Mouse (Mus musculus): ENCODE data around the gene Fem1b.

DNA sequence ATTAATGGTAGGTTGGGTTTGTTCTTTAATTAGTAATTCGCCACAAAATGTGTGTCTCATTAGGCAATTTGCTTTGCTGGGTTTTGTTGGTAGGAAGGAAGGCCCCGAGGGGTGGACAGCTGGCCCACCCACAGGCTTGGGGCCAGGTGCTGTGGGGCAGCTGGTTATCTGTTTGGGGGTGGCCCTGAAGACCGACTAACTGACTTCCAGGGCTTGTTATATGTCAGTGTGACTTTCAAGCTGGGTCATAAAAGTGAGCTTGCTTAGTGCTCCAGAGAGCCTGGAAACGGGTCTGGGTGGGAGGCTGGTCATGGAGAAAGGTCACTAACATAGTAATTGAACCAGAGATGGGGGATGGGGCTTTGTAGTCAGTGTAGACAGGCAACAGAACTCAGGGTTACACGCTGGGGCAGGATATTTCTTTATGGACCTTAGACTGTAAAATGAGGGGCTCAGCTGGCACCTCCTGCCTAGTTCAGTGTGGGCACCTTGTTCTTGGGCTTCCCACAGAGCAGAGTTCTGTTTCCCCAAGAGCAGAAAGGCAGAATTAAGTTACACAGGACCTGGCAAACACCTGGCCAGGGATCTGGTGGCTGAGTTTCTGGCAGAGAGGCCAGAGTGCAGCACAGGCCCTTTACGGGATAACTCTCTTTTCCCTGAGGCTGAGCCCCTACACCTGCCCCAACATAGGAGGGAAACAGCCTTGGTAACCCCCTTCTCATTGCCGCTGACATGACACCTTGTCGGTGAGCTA, 46.7 kb upstream of the Fem1b start:
- no peak for TF ChIP-seq GATA1 (IDR thresholded peaks at IDR 0.05; ENCODE audit: low read length)
- TF ChIP-seq TAL1 (IDR thresholded peaks at IDR 0.05; ENCODE audit: low read length): no peak

Measured in erythroblast, embryonic 14.5 days (primary cell).